Mouse (Mus musculus): ENCODE results near the gene Amigo1.
A peak's percentile ranks its signal among the peaks of the same experiment; 100 is the strongest.
"Not testable (repeated sequence)": the region's sequence is repeated elsewhere in the genome, so short reads cannot be mapped to it uniquely, and the experiment has no call there.

Gene Amigo1

GRCm38 (mm10) chr3:108210771-108211139 lies 24.6 kb downstream of the Amigo1 start, which contains the start of gene Atxn7l2:
Atxn7l2 (minus strand) TSS chr3:108210934.
- peak; percentile 80 for DNase-seq

GRCm38 (mm10) chr3:108211845-108212244 lies 25.7 kb downstream of the Amigo1 start:
- DNase-seq = no peak

DNA sequence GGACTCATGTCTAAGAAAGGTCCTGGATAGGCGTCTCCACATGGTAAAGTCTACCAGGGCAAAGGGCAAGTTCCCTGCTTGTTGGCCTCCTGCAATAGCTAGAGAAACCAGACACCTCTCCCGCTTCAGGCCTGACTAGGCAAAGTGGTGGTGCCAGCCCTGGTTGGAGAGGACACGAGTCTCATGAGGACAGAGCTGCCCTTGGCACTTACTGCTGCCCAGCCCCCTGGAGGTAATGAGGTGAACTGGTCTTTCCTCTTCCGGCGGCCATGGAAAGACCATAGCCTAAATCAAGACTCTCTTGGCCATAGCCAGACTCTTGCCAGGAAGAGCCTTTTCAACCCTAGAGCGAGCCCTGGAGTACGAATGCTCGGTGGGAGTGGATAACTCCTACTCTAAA lies 26.3 kb downstream of the Amigo1 start:
- no peak for DNase-seq

- DNase-seq = no peak
Observed at GRCm38 (mm10) chr3:108214734-108215133, 28.6 kb downstream of the Amigo1 start.

DNA sequence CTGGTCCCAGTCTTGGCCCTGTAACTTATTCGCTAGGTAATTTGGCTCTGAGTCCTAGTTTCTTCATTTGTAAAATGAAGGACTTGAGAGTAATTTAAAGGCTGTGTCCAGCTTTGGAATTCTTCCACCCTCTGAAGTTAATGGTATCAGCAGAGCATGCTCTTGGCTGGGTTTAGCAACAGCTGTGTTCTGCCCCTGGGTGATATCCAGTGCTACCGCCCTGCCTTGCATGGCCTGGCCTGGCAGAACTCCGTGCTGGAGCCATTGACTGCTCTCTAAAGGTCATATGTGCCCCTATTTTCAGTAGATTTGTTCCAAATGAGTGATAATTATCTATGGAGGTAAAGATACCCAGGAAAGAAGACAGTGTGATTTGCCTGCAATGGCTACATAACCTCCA lies 34.5 kb downstream of the Amigo1 start:
- DNase-seq = no peak

GRCm38 (mm10) chr3:108225711-108226557 lies 39.8 kb downstream of the Amigo1 start:
- DNase-seq = peak; percentile 8

DNA sequence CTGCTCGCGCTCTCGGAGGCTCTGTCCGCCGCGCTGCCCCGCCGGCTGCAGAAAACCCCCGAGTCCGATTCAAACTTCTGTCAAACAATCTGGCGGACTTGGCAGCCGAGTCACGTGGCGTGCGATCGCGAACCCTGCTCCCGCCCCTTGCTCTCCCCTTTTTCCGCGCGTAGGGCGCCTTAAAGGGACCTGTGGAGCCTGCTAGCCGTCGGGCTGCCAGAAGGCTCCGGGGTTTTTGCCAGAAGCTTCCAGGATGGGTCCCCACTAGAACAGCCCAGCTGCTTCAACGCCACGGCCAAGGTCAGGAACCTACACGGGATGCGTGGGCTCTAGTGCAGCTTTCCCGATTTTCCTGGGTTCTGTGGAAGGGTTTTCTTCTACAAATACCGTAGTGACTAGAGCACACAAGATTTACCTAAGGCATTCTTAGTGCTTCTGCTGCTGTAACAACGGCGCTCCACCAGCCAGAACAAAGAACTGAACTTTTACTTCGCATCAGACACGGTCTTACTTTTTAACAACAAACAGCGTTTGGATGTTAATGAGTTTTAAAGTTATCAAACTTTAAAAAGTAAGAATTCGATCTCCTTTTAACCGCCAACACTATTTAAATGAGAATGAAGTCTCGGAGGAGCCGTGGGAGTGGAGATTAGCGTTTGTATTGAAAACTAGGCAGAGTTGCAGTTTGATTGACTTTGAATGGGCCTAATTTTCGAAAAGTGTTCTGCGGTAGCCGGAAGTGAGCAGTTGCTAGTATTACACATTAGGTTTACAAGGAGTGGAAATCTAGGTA lies 40.6 kb downstream of the Amigo1 start, which contains the start of gene Sypl2:
TSS of gene Sypl2 (minus strand) at position 91 of the 793 bp plus-strand sequence.
- peak; percentile 28 for DNase-seq

DNA sequence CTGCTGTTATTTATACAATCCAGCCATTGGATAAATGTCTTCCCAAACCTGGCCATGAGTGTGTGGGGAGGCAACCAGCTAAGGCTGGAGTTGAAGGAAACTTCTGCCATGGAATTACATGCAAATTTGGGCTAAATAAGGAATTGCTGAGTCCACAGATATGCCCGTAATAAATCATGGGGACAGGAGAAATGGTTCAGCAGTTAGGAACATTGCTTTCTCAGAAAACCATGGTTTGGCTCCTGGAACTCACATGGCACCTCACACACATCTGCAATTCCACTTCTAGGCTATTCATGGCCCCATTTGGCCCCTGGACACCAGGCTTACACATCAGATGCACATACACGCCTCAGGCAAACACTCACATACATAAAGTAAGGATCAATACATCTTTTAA lies 41.4 kb downstream of the Amigo1 start:
- no peak for DNase-seq

DNA sequence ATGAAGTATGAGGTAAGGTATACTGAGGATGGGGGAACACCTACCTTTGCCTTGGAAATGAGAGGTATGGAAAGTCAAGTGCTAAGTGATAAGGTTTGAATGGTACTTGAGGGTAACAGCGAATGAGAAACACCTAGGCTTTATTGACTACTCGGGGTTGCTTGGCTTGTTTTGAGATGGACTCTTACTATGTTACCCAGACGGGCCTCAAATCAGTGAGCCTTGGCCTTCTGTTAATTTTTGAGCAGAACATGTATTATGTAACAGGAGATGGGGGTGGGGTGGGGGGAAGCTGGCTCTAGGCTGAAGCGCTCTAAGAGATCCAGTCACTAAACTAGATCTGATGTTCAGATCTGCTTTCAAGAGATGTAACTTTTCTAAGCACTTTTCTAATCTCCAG lies 45.5 kb downstream of the Amigo1 start:
- DNase-seq = no peak

- not testable (repeated sequence) for DNase-seq
Observed at GRCm38 (mm10) chr3:108237474-108238102, 51.5 kb downstream of the Amigo1 start.

- DNase-seq = no peak
Observed at GRCm38 (mm10) chr3:108241243-108241839, 55.2 kb downstream of the Amigo1 start.
